Mouse (Mus musculus): Measurements from ENCODE around the gene Adam19. TPM values are rescaled to one million over a fixed set of nuclear protein-coding genes. Genes with fewer than 3 reads are reported as not detected.

The Adam19 gene
- 3.0 and 3.5 TPM in 2 replicates for total RNA-seq (2012; rRNA removed)
- 3.8 and 4.5 TPM in 2 replicates for total RNA-seq (2014; rRNA removed)
- 7.0 and 9.0 TPM in 2 replicates for polyA plus RNA-seq (2012; ENCODE audit: insufficient read length, low read depth)

GRCm38 (mm10) chr11:46055896-46056769 lies at the start of gene Adam19:
Gene Adam19, plus strand, starts transcription at chr11:46055992.
- TF ChIP-seq CHD1 (IDR thresholded peaks at IDR 0.05; ENCODE audit: low read depth, low read length) (no peak), UBTF (IDR thresholded peaks at IDR 0.05; ENCODE audit: low read depth, low read length) (no peak), POLR2A (IDR thresholded peaks at IDR 0.05; ENCODE audit: low read depth, low read length) (no peak), EP300 (IDR thresholded peaks at IDR 0.05; ENCODE audit: low read length) (no peak), MEF2A (IDR thresholded peaks at IDR 0.05; ENCODE audit: borderline replicate concordance, low read depth, low read length) (no peak), JUN (IDR thresholded peaks at IDR 0.05; ENCODE audit: insufficient read depth, low read depth, low read length) (no peak), KAT2A (IDR thresholded peaks at IDR 0.05; ENCODE audit: insufficient replicate concordance, low read length) (no peak), ZNF384 (IDR thresholded peaks at IDR 0.05; ENCODE audit: low read depth, low read length) (no peak)
- Histone ChIP-seq H3K27ac (ENCODE audit: insufficient read depth, low read depth) (no peak within 1 kb of the TSS), H3K9me3 (replicated peaks; ENCODE audit: low read length) (no peaks in the 10 kb centered on the region), H3K4me1 (ENCODE audit: control insufficient read depth in 1 of 2, insufficient read depth in 2 of 2) (peaks cover 0 to 19% of the 10 kb centered on the region in 2 experiments; a peak in 2 of 4 replicates), H3K79me2 (replicated peaks; ENCODE audit: control insufficient read depth, extremely low read depth, insufficient read depth, poor library complexity, severe bottlenecking) (no peaks in the 10 kb centered on the region), H3K9ac (ENCODE audit: insufficient read depth, low read depth) (peak within 1 kb of the TSS; percentile 2; the same call in 1 of the 2 replicates), H3K4me3 (replicated peaks in 1 of 3; ENCODE audit: low read depth in 2 of 3, low read length in 2 of 3, poor library complexity in 1 of 3) (peak within 1 kb of the TSS in 2 of 3 experiments; percentile 31 to 38), H3K27me3 (replicated peaks) (no peaks in the 10 kb centered on the region), H3K36me3 (replicated peaks in 1 of 2; ENCODE audit: control insufficient read depth in 1 of 2, insufficient read depth in 1 of 2, low read length in 1 of 2) (no peaks in the 10 kb centered on the region), H3K4me2 (ENCODE audit: insufficient read depth, low read depth, poor library complexity, severe bottlenecking) (peak within 1 kb of the TSS; percentile 21)
- DNase-seq (ENCODE audit: extremely low read depth): no peak
- dilution Hi-C loops (cut with MboI; ENCODE audit: extremely low pct_ligation_motif_present, extremely low pct_unique_long_range_greater_than_20kb, low sequenced_read_pairs): no loop called here
- in situ Hi-C loops (cut with MboI; ENCODE audit: low pct_ligation_motif_present, low pct_unique_long_range_greater_than_20kb, low sequenced_read_pairs): no loop called here

DNA sequence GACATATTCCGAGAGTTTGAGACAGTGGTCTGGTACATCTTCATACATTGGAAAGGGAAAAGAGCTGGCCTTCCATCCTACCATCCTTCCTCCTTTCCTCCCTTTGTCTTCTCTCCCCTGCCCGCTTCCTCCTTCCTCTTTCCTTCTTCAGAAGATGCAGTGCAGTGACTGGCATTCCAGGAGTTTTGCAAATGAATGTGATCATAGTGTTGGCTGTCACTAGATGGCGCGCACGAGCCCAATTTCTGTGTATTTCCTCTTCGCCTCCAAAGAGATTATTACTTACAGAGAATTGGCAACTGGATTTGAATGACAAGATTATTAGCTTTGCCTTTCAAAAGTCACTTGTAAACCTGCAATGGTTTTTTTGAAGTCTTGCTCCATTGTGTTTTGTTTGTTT lies 39.7 kb upstream of the Adam19 start:
- no peak overlapping the region for H3K9ac ChIP-seq (ENCODE audit: insufficient read depth, low read depth)
- no peak overlapping the region for H3K4me3 ChIP-seq (replicated peaks in 1 of 3; ENCODE audit: low read depth in 2 of 3, low read length in 2 of 3, poor library complexity in 1 of 3)
- H3K27ac ChIP-seq (ENCODE audit: insufficient read depth, low read depth): no peak overlapping the region
- no peaks in the 10 kb centered on the region for H3K79me2 ChIP-seq (replicated peaks; ENCODE audit: control insufficient read depth, extremely low read depth, insufficient read depth, poor library complexity, severe bottlenecking)
- H3K4me1 ChIP-seq (ENCODE audit: control insufficient read depth in 1 of 2, insufficient read depth in 2 of 2): peaks cover 0 to 4% of the 10 kb centered on the region in 2 experiments; a peak in 2 of 4 replicates
- no peaks in the 10 kb centered on the region for H3K9me3 ChIP-seq (replicated peaks; ENCODE audit: low read length)
- TF ChIP-seq CTCF (conservative IDR thresholded peaks at IDR 0.05 in 1 of 2, IDR thresholded peaks at IDR 0.05 in 1 of 2; ENCODE audit: low read depth in 2 of 2, low read length in 2 of 2) (peak in 1 of 2 experiments; percentile 84; a peak in 2 of 4 replicates), KAT2A (IDR thresholded peaks at IDR 0.05; ENCODE audit: insufficient replicate concordance, low read length) (no peak), TCF12 (IDR thresholded peaks at IDR 0.05; ENCODE audit: low read depth, low read length) (no peak), SMC3 (IDR thresholded peaks at IDR 0.05; ENCODE audit: low read depth, low read length) (peak; percentile 81), RAD21 (IDR thresholded peaks at IDR 0.05; ENCODE audit: low read depth, low read length) (peak; percentile 68)
- H3K4me2 ChIP-seq (ENCODE audit: insufficient read depth, low read depth, poor library complexity, severe bottlenecking): no peak overlapping the region
- dilution Hi-C loops (cut with MboI; ENCODE audit: extremely low pct_ligation_motif_present, extremely low pct_unique_long_range_greater_than_20kb, low sequenced_read_pairs): no loop called here
- H3K27me3 ChIP-seq (replicated peaks): no peaks in the 10 kb centered on the region
- in situ Hi-C loops (cut with MboI; ENCODE audit: low pct_ligation_motif_present, low pct_unique_long_range_greater_than_20kb, low sequenced_read_pairs): no loop called here
- DNase-seq (ENCODE audit: extremely low read depth): peak; percentile 33
- no peaks in the 10 kb centered on the region for H3K36me3 ChIP-seq (replicated peaks in 1 of 2; ENCODE audit: control insufficient read depth in 1 of 2, insufficient read depth in 1 of 2, low read length in 1 of 2)
